Mouse (Mus musculus) MEL (cell line): ENCODE results near the gene Erc2.

Experiments
- CTCF ChIP-seq, 3 experiments: IDR thresholded peaks in 2 of 3; conservative IDR thresholded peaks in 1 of 3; 2 replicates each; pipeline ENCODE4 v1.5.1; 2011 to 2012; ENCODE audit warnings: low read length in 3 of 3, low read depth in 2 of 3, mild to moderate bottlenecking in 2 of 3, improper control_type of control experiment in 1 of 3, inconsistent platforms in 1 of 3, mixed read lengths in 1 of 3, moderate library complexity in 1 of 3; ENCODE audit not compliant: control insufficient read depth in 1 of 3, insufficient read depth in 1 of 3, poor library complexity in 1 of 3, severe bottlenecking in 1 of 3
- E2F4 ChIP-seq: IDR thresholded peaks from 2 replicates; pipeline ENCODE4 v1.6.1; 2011; ENCODE audit warnings: low read depth, low read length, improper control_type of control experiment, borderline replicate concordance
- EP300 ChIP-seq, 2 experiments: IDR thresholded peaks; 2 replicates each; pipeline ENCODE4 v1.6.1; 2011; ENCODE audit warnings: improper control_type of control experiment in 2 of 2, low read length in 2 of 2, low read depth in 1 of 2, mild to moderate bottlenecking in 1 of 2
- ETS1 ChIP-seq: IDR thresholded peaks from 2 replicates; pipeline ENCODE4 v1.6.1; 2012; ENCODE audit warnings: low read depth, mild to moderate bottlenecking, inconsistent platforms, low read length, improper control_type of control experiment, moderate library complexity
- HCFC1 ChIP-seq: IDR thresholded peaks from 2 replicates; pipeline ENCODE4 v1.6.1; 2012; ENCODE audit warnings: low read depth, mild to moderate bottlenecking, inconsistent platforms, low read length, improper control_type of control experiment, moderate library complexity
- POLR2A ChIP-seq, 2 experiments: IDR thresholded peaks; 2 replicates each; pipeline ENCODE4 v1.6.1; 2011 to 2012; ENCODE audit warnings: low read length in 2 of 2, mild to moderate bottlenecking in 2 of 2, control low read depth in 1 of 2, improper control_type of control experiment in 1 of 2, low read depth in 1 of 2, moderate library complexity in 1 of 2; ENCODE audit not compliant: control insufficient read depth in 1 of 2, insufficient read depth in 1 of 2, poor library complexity in 1 of 2
- RCOR1 ChIP-seq: IDR thresholded peaks from 2 replicates; pipeline ENCODE4 v1.6.1; 2012; ENCODE audit warnings: low read depth, mild to moderate bottlenecking, inconsistent platforms, low read length, improper control_type of control experiment
- SIN3A ChIP-seq: IDR thresholded peaks from 2 replicates; pipeline ENCODE4 v1.6.1; 2012; ENCODE audit warnings: low read length, improper control_type of control experiment, inconsistent platforms
- TAL1 ChIP-seq: IDR thresholded peaks from 2 replicates; pipeline ENCODE4 v1.6.1; 2012; ENCODE audit warnings: mild to moderate bottlenecking, inconsistent platforms, low read length, moderate library complexity, mixed read lengths
- TBP ChIP-seq: IDR thresholded peaks from 2 replicates; pipeline ENCODE4 v1.8.0; 2011; ENCODE audit warnings: low read depth, low read length, improper control_type of control experiment
- TCF12 ChIP-seq: IDR thresholded peaks from 2 replicates; pipeline ENCODE4 v1.6.1; 2014; ENCODE audit warnings: low read depth, mild to moderate bottlenecking, inconsistent platforms, low read length, improper control_type of control experiment, moderate library complexity

GRCm38 (mm10) chr14:28278951-28279350, 656.7 kb downstream of the Erc2 start:
- TF ChIP-seq HCFC1 (no peak), CTCF (IDR thresholded peaks at IDR 0.05 in 2 of 3, conservative IDR thresholded peaks at IDR 0.05 in 1 of 3; ENCODE audit: control insufficient read depth in 1 of 3, insufficient read depth in 1 of 3, low read depth in 2 of 3, low read length in 3 of 3, poor library complexity in 1 of 3, severe bottlenecking in 1 of 3) (no peak), RCOR1 (no peak), POLR2A (IDR thresholded peaks at IDR 0.05; ENCODE audit: control insufficient read depth in 1 of 2, insufficient read depth in 1 of 2, low read depth in 1 of 2, low read length in 2 of 2, poor library complexity in 1 of 2) (no peak), ETS1 (no peak), TBP (no peak), E2F4 (no peak), TAL1 (no peak), TCF12 (no peak), EP300 (IDR thresholded peaks at IDR 0.05; ENCODE audit: low read depth in 1 of 2, low read length in 2 of 2) (no peak), SIN3A (no peak)
